Mouse (Mus musculus) thymus, adult 2 months (tissue): ENCODE measurements around the gene Tmprss11b.

Experiments
- CTCF ChIP-seq: fragments of 200-500 bp; IDR thresholded peaks from 2 replicates; pipeline ENCODE4 v1.5.1; 2012; ENCODE audit warnings: mild to moderate bottlenecking, control low read depth, low read length, moderate library complexity, borderline replicate concordance; ENCODE audit not compliant: control insufficient read depth, poor library complexity, insufficient read depth; ENCODE audit errors: extremely low read depth
- POLR2A ChIP-seq: fragments of 200-500 bp; IDR thresholded peaks from 2 replicates; pipeline ENCODE4 v1.6.1; 2012; ENCODE audit warnings: mild to moderate bottlenecking, low read length, control low read depth, moderate library complexity; ENCODE audit not compliant: control insufficient read depth, poor library complexity, insufficient read depth; ENCODE audit errors: extremely low read depth

DNA sequence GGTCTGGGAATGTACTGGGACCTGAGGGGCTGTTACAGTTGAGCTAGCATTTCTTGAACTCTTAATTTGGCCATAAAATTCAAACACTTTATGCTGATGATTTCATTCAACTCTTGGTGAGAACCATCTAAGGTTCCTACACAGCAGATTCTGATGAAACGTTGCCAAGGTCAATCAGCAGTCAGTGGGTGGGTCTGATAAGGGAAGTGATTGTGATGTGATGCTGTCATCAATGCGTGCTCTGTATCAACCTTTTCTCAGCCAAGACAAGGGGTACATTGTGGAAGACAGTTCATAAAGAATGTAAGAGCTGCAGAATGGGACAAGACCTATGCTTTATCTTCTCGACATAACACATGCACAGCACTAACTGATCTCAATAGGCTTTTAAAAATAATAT is 35.4 kb downstream of the Tmprss11b start:
- TF ChIP-seq POLR2A (no peak), CTCF (no peak)
